Mouse (Mus musculus) embryonic facial prominence, embryonic 13.5 days (tissue): ENCODE measurements around the gene Gm11565. TPM values are rescaled to one million over a fixed set of nuclear protein-coding genes. Genes with fewer than 3 reads are reported as not detected.
"Not testable (repeated sequence)": the region's sequence is repeated elsewhere in the genome, so short reads cannot be mapped to it uniquely, and the experiment has no call there.

Experiments used
- ATAC-seq: fragments of 200-750 bp; cut with Nextera tagmentation; 2 replicates; pipeline ENCODE4 v1.8.0; 2017; ENCODE audit warnings: low read depth; ENCODE audit not compliant: insufficient number of reproducible peaks, insufficient read depth, low FRiP score, low TSS enrichment
- H3K27ac ChIP-seq: fragments of 300-500 bp; sonication (generic); 2 replicates; pipeline ENCODE4 v1.5.1; 2015; ENCODE audit warnings: moderate library complexity, mild to moderate bottlenecking, inconsistent platforms
- H3K27me3 ChIP-seq: fragments of 300-500 bp; sonication (generic); 2 replicates; pipeline ENCODE4 v1.6.1; 2015; ENCODE audit warnings: mild to moderate bottlenecking, inconsistent platforms
- H3K36me3 ChIP-seq: fragments of 300-500 bp; sonication (generic); 2 replicates; pipeline ENCODE4 v1.6.1; 2015; ENCODE audit warnings: mild to moderate bottlenecking, inconsistent platforms
- H3K4me1 ChIP-seq: fragments of 300-500 bp; sonication (generic); 2 replicates; pipeline ENCODE4 v1.6.1; 2015; ENCODE audit warnings: inconsistent platforms
- H3K4me2 ChIP-seq: fragments of 300-500 bp; sonication (generic); 2 replicates; pipeline ENCODE4 v1.6.1; 2015; ENCODE audit warnings: moderate library complexity, mild to moderate bottlenecking, inconsistent platforms
- H3K4me3 ChIP-seq: fragments of 300-500 bp; sonication (generic); 2 replicates; pipeline ENCODE4 v1.5.1; 2015; ENCODE audit warnings: mild to moderate bottlenecking, inconsistent platforms
- H3K9ac ChIP-seq: fragments of 300-500 bp; sonication (generic); 2 replicates; pipeline ENCODE4 v1.6.1; 2015; ENCODE audit warnings: mild to moderate bottlenecking, inconsistent platforms
- H3K9me3 ChIP-seq: fragments of 300-500 bp; sonication (generic); 2 replicates; pipeline ENCODE4 v1.6.1; 2016; ENCODE audit warnings: inconsistent platforms
- WGBS: fragments of 180-500 bp; shearing (Covaris S2); methylation state at CpG from one replicate; pipeline ENCODE4 v1.1.7; 2015; ENCODE audit warnings: mixed read lengths; 5-methylcytosine and 5-hydroxymethylcytosine counted together
- polyA plus RNA-seq: library from polyadenylated mRNA; unstranded; fragments of >200 nt; fragmentation: Nextera tagmentation; extraction: Ambion mirVana; gene quantifications from 2 replicates; pipeline ENCODE4 v1.2.1, GENCODE M21; 2015

The Gm11565 gene
- polyA plus RNA-seq = not detected in 2 replicates

GRCm38 (mm10) chr11:99914451-99914850 lies at the start of gene Gm11565:
Gm11565 (plus strand) TSS chr11:99914751.
- 0 out of 2 replicates have a peak, but pooled peaks cover 3% of the 10 kb centered on the region for H3K27me3 ChIP-seq
- 86% methylated on average over 3 of the region's 3 CpGs for WGBS
- no peak for ATAC-seq
- no peaks in the 10 kb centered on the region for H3K36me3 ChIP-seq
- H3K9me3 ChIP-seq = no peaks in the 10 kb centered on the region
- no peak within 1 kb of the TSS for H3K4me3 ChIP-seq
- no peak within 1 kb of the TSS for H3K27ac ChIP-seq
- H3K4me1 ChIP-seq = no peaks in the 10 kb centered on the region
- H3K9ac ChIP-seq = no peak within 1 kb of the TSS
- H3K4me2 ChIP-seq = no peak within 1 kb of the TSS

GRCm38 (mm10) chr11:99873089-99873488 lies 41.5 kb upstream of the Gm11565 start, which contains the start of gene Krtap9-1:
Krtap9-1 (plus strand) TSS chr11:99873389.
- not testable (repeated sequence) for H3K4me3 ChIP-seq, H3K36me3 ChIP-seq, H3K9me3 ChIP-seq, H3K27me3 ChIP-seq, H3K27ac ChIP-seq, H3K4me2 ChIP-seq, ATAC-seq, H3K9ac ChIP-seq, H3K4me1 ChIP-seq
- WGBS = 62% methylated on average over 1 of the region's 1 CpGs

DNA sequence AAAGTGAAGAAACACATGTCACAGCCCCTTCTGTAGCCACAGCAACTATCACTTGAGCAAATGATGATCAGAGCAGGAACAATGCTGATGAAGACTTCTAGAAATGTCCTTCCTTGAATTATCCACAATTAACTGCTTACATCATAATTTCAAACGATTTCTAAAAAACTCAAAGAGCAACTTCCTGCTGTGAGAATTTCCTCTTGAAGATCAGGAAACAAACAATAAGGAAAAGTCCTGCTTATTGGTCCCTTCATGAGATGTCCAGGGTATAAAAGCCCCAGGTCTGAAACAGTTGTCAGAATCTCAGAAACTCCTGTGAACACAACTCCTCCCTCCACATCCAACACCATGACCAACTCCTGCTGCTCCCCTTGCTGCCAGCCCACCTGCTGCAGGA lies 35.7 kb upstream of the Gm11565 start, which contains the start of gene Gm11567:
Gm11567 (plus strand) TSS at position 301 of the 400 bp plus-strand sequence.
- WGBS = 46% methylated on average over 1 of the region's 1 CpGs
- not testable (repeated sequence) for ATAC-seq, H3K27ac ChIP-seq

GRCm38 (mm10) chr11:99907620-99908019 lies 6.9 kb upstream of the Gm11565 start, which contains the start of gene Krtap31-1:
Krtap31-1 (plus strand) TSS chr11:99907920.
- H3K4me1 ChIP-seq = no peaks in the 10 kb centered on the region
- H3K9me3 ChIP-seq = no peaks in the 10 kb centered on the region
- 76% methylated on average over 2 of the region's 2 CpGs for WGBS
- no peaks in the 10 kb centered on the region for H3K27me3 ChIP-seq
- H3K27ac ChIP-seq = no peak within 1 kb of the TSS
- no peak within 1 kb of the TSS for H3K4me2 ChIP-seq
- H3K9ac ChIP-seq = no peak within 1 kb of the TSS
- no peaks in the 10 kb centered on the region for H3K36me3 ChIP-seq
- no peak for ATAC-seq
- H3K4me3 ChIP-seq = no peak within 1 kb of the TSS

More for the DNA sequence above, 35.7 kb upstream of the Gm11565 start, which contains the start of gene Gm11567:
- H3K4me1 ChIP-seq, H3K27me3 ChIP-seq, H3K4me2 ChIP-seq, H3K9me3 ChIP-seq, H3K36me3 ChIP-seq, H3K4me3 ChIP-seq, H3K9ac ChIP-seq: not testable (repeated sequence)

- no peak within 1 kb of the TSS for H3K27ac ChIP-seq
- H3K9me3 ChIP-seq = no peaks in the 10 kb centered on the region
- H3K9ac ChIP-seq = no peak within 1 kb of the TSS
- H3K27me3 ChIP-seq = 0 out of 2 replicates have a peak, but pooled peaks cover 6% of the 10 kb centered on the region
- H3K4me1 ChIP-seq = no peaks in the 10 kb centered on the region
- no peaks in the 10 kb centered on the region for H3K36me3 ChIP-seq
- ATAC-seq = no peak
- no peak within 1 kb of the TSS for H3K4me3 ChIP-seq
- WGBS = 90% methylated on average over 1 of the region's 1 CpGs
- no peak within 1 kb of the TSS for H3K4me2 ChIP-seq
These were observed 21.4 kb downstream of the Gm11565 start, which contains the start of gene Krtap31-2 for GRCm38 (mm10) chr11:99935991-99936390. Krtap31-2 (plus strand) TSS chr11:99936291.

- no peak for ATAC-seq
- no peak overlapping the region for H3K9ac ChIP-seq
- no peaks in the 10 kb centered on the region for H3K36me3 ChIP-seq
- H3K4me3 ChIP-seq = no peak overlapping the region
- no peaks in the 10 kb centered on the region for H3K9me3 ChIP-seq
- no peaks in the 10 kb centered on the region for H3K27me3 ChIP-seq
- no peaks in the 10 kb centered on the region for H3K4me1 ChIP-seq
- no peak overlapping the region for H3K4me2 ChIP-seq
- WGBS = 81% methylated on average over 9 of the region's 9 CpGs
- no peak overlapping the region for H3K27ac ChIP-seq
These were observed 23.3 kb downstream of the Gm11565 start for GRCm38 (mm10) chr11:99937751-99938264.

DNA sequence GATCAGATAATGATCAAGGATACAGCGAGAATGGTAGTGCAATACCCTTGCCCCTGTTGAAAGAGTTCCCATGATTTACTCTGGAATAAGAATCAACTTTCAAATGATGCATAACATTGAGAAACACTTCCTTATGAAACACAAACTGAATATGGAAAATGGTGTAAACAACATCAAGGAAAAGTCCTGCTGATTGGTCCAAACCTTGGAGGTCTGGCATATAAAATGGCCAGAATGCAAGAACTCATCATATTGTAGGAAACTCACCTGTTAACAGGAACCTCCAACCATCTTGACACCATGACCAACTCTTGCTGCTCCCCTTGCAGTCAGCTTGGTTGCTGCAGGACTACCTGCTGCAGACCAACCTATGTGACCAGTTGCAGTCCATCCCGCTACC lies 33.6 kb downstream of the Gm11565 start, which contains the start of gene Krtap9-5:
Krtap9-5 (plus strand) TSS at position 301 of the 400 bp plus-strand sequence.
- Histone ChIP-seq H3K27me3 (no peaks in the 10 kb centered on the region), H3K4me1 (no peaks in the 10 kb centered on the region), H3K36me3 (no peaks in the 10 kb centered on the region), H3K9me3 (no peaks in the 10 kb centered on the region), H3K4me2 (no peak within 1 kb of the TSS), H3K9ac (no peak within 1 kb of the TSS), H3K27ac (no peak within 1 kb of the TSS), H3K4me3 (no peak within 1 kb of the TSS)
- 82% methylated on average over 2 of the region's 2 CpGs for WGBS
- ATAC-seq = no peak

DNA sequence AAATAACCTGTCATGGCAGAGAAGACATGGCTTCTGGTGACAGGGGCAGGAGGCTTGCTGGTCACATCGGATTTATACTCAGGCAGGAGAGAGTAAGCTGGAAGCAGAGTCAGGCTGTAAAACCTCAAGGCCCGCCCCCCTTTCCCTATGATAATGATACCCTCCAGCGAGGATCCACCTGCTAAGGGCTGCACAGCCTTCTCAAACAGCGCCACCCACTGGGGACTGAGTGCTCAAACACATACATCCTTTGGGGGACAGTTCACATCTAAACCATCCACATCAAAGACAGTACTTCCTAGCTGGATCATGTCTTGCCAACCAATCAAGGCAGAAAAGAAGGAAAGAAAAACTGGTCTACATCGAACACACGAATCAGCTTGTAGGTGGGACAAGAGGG lies 49.7 kb downstream of the Gm11565 start:
- H3K27ac ChIP-seq = no peak overlapping the region
- no peak overlapping the region for H3K9ac ChIP-seq
- ATAC-seq = no peak
- WGBS = 51% methylated on average over 6 of the region's 6 CpGs
- H3K27me3 ChIP-seq = no peaks in the 10 kb centered on the region
- H3K4me3 ChIP-seq = no peak overlapping the region
- H3K36me3 ChIP-seq = no peaks in the 10 kb centered on the region
- H3K4me1 ChIP-seq = no peaks in the 10 kb centered on the region
- H3K4me2 ChIP-seq = no peak overlapping the region
- H3K9me3 ChIP-seq = no peaks in the 10 kb centered on the region

Other genes starting within 250 kb of the Gm11565 start
- gene Krtap4-6, start 248.8 kb upstream of the Gm11565 start, polyA plus RNA-seq = not detected in 2 replicates
- gene Gm14190, start 224.0 kb upstream of the Gm11565 start, polyA plus RNA-seq = not detected in 2 replicates
- gene Gm14180, start 180.5 kb upstream of the Gm11565 start, polyA plus RNA-seq = not detected in 2 replicates
- gene Gm11595, start 141.8 kb upstream of the Gm11565 start, polyA plus RNA-seq = not detected in 2 replicates
- gene Krtap4-8, start 134.0 kb upstream of the Gm11565 start, polyA plus RNA-seq = not detected in 2 replicates
- gene Krtap4-9, start 129.6 kb upstream of the Gm11565 start, polyA plus RNA-seq = not detected in 2 replicates
- not detected in 2 replicates for gene Gm11596, start 121.3 kb upstream of the Gm11565 start, polyA plus RNA-seq
- not detected in 2 replicates for gene Gm11569, start 115.8 kb upstream of the Gm11565 start, polyA plus RNA-seq
- gene Gm11554, start 110.3 kb upstream of the Gm11565 start, polyA plus RNA-seq = not detected in 2 replicates
- not detected in 2 replicates for gene Krtap4-13, start 104.9 kb upstream of the Gm11565 start, polyA plus RNA-seq
- gene Gm11564, start 99.1 kb upstream of the Gm11565 start, polyA plus RNA-seq = not detected in 2 replicates
- gene 2300003K06Rik, start 76.7 kb upstream of the Gm11565 start, polyA plus RNA-seq = not detected in 2 replicates
- not detected in 2 replicates for gene Krtap4-16, start 63.1 kb upstream of the Gm11565 start, polyA plus RNA-seq
- not detected in 2 replicates for gene Gm11568, start 56.8 kb upstream of the Gm11565 start, polyA plus RNA-seq
- not detected in 2 replicates for gene Gm11559, start 50.3 kb upstream of the Gm11565 start, polyA plus RNA-seq
- gene Krtap9-1, start 41.4 kb upstream of the Gm11565 start, polyA plus RNA-seq = not detected in 2 replicates
- not detected in 2 replicates for gene Gm11567, start 35.6 kb upstream of the Gm11565 start, polyA plus RNA-seq
- gene Krtap31-1, start 6.8 kb upstream of the Gm11565 start, polyA plus RNA-seq = not detected in 2 replicates
- not detected in 2 replicates for gene Krtap31-2, start 21.5 kb downstream of the Gm11565 start, polyA plus RNA-seq
- not detected in 2 replicates for gene Krtap9-5, start 33.7 kb downstream of the Gm11565 start, polyA plus RNA-seq
- gene Krtap29-1, start 64.3 kb downstream of the Gm11565 start, polyA plus RNA-seq = not detected in 2 replicates
- not detected in 2 replicates for gene Krtap16-1, start 71.8 kb downstream of the Gm11565 start, polyA plus RNA-seq
- gene Krtap17-1, start 79.2 kb downstream of the Gm11565 start, polyA plus RNA-seq = 0.48 TPM in 2 replicates
- not detected in 2 replicates for gene Krt33a, start 101.5 kb downstream of the Gm11565 start, polyA plus RNA-seq
- gene Krt33b, start 115.1 kb downstream of the Gm11565 start, polyA plus RNA-seq = not detected in 2 replicates
- gene Krt34, start 126.8 kb downstream of the Gm11565 start, polyA plus RNA-seq = not detected in 2 replicates
- not detected in 2 replicates for gene Krt31, start 135.8 kb downstream of the Gm11565 start, polyA plus RNA-seq
- 0.36 and 0.70 TPM in 2 replicates for gene Krt32, start 173.5 kb downstream of the Gm11565 start, polyA plus RNA-seq
- 1.5 and 2.4 TPM in 2 replicates for gene Krt35, start 181.5 kb downstream of the Gm11565 start, polyA plus RNA-seq
- gene Krt36, start 190.9 kb downstream of the Gm11565 start, polyA plus RNA-seq = 0.15 TPM in 1 of 2 replicates, not detected in the other
- 1.1 and 2.2 TPM in 2 replicates for gene Krt13, start 206.8 kb downstream of the Gm11565 start, polyA plus RNA-seq
- gene Krt15, start 221.2 kb downstream of the Gm11565 start, polyA plus RNA-seq = 314 and 354 TPM in 2 replicates
- gene Krt19, start 233.9 kb downstream of the Gm11565 start, polyA plus RNA-seq = 44.6 and 57.3 TPM in 2 replicates